Mouse (Mus musculus) macrophage (primary cell): Measurements from ENCODE around the gene Glud1. TPM values are rescaled to one million over a fixed set of nuclear protein-coding genes. Genes with fewer than 3 reads are reported as not detected.
"Not testable (repeated sequence)": the region's sequence is repeated elsewhere in the genome, so short reads cannot be mapped to it uniquely, and the experiment has no call there.

Experiments
- H3K27ac ChIP-seq: fragments of 350-480 bp; formaldehyde crosslinking; 2 replicates; pipeline ENCODE4 v1.9.0; 2021
- H3K36me3 ChIP-seq: fragments of 350-480 bp; formaldehyde crosslinking; 2 replicates; pipeline ENCODE4 v1.9.0; 2021; ENCODE audit errors: inconsistent target
- H3K4me3 ChIP-seq: fragments of 350-480 bp; formaldehyde crosslinking; 2 replicates; pipeline ENCODE4 v1.9.0; 2021; ENCODE audit errors: inconsistent target
- H3K79me2 ChIP-seq: fragments of 350-480 bp; formaldehyde crosslinking; 2 replicates; pipeline ENCODE4 v1.9.0; 2021; ENCODE audit errors: inconsistent target
- WGBS: methylation state at CpG from one replicate; pipeline ENCODE4 v1.1.7; 2026; ENCODE audit warnings: inconsistent platforms; ENCODE audit not compliant: missing documents; 5-methylcytosine and 5-hydroxymethylcytosine counted together
- polyA plus RNA-seq: library from polyadenylated mRNA; stranded (reverse); fragments of 250-400 nt; gene quantifications from 3 replicates; pipeline ENCODE4 v1.2.4, GENCODE M21; 2018; ENCODE audit warnings: inconsistent platforms

Glud1 gene
- polyA plus RNA-seq, 1 experiment from 2014 or later = 110 TPM

- 90% methylated on average over 3 of the region's 3 CpGs for WGBS
- no peak overlapping the region for H3K4me3 ChIP-seq
- H3K79me2 ChIP-seq = no peaks in the 10 kb centered on the region
- no peak overlapping the region for H3K27ac ChIP-seq
- H3K36me3 ChIP-seq = no peaks in the 10 kb centered on the region
Observed at GRCm38 (mm10) chr14:34351660-34352059, 41.1 kb downstream of the Glud1 start.

GRCm38 (mm10) chr14:34352523-34352922, 42.0 kb downstream of the Glud1 start:
- no peak overlapping the region for H3K27ac ChIP-seq
- 71% methylated on average over 6 of the region's 6 CpGs for WGBS

GRCm38 (mm10) chr14:34353326-34353725, 42.8 kb downstream of the Glud1 start:
- no peak overlapping the region for H3K27ac ChIP-seq
- H3K79me2 ChIP-seq = no peaks in the 10 kb centered on the region
- H3K36me3 ChIP-seq = no peaks in the 10 kb centered on the region
- no peak overlapping the region for H3K4me3 ChIP-seq
- 97% methylated on average over 3 of the region's 3 CpGs for WGBS

More at GRCm38 (mm10) chr14:34352523-34352922, 42.0 kb downstream of the Glud1 start:
- H3K36me3 ChIP-seq = no peaks in the 10 kb centered on the region
- H3K4me3 ChIP-seq = no peak overlapping the region
- no peaks in the 10 kb centered on the region for H3K79me2 ChIP-seq

GRCm38 (mm10) chr14:34354456-34354855, 43.9 kb downstream of the Glud1 start:
- Histone ChIP-seq H3K4me3 (no peak overlapping the region), H3K27ac (no peak overlapping the region), H3K79me2 (no peaks in the 10 kb centered on the region), H3K36me3 (no peaks in the 10 kb centered on the region)
- WGBS = 93% methylated on average over 4 of the region's 4 CpGs

- no peaks in the 10 kb centered on the region for H3K36me3 ChIP-seq
- H3K4me3 ChIP-seq = no peak within 1 kb of the TSS
- H3K79me2 ChIP-seq = no peaks in the 10 kb centered on the region
- WGBS = 96% methylated on average over 6 of the region's 6 CpGs
- no peak within 1 kb of the TSS for H3K27ac ChIP-seq
Observed at GRCm38 (mm10) chr14:34355301-34355700, 44.8 kb downstream of the Glud1 start, which contains the start of gene Fam25c. Gene Fam25c, minus strand, starts transcription at chr14:34355433.

GRCm38 (mm10) chr14:34357671-34358455, 47.3 kb downstream of the Glud1 start:
- Histone ChIP-seq H3K27ac (no peak overlapping the region), H3K79me2 (no peaks in the 10 kb centered on the region), H3K36me3 (no peaks in the 10 kb centered on the region), H3K4me3 (no peak overlapping the region)
- WGBS = 87% methylated on average over 7 of the region's 7 CpGs

- WGBS = 83% methylated on average over 5 of the region's 5 CpGs
- Histone ChIP-seq H3K27ac (no peak overlapping the region), H3K4me3 (no peak overlapping the region)
Observed at GRCm38 (mm10) chr14:34359676-34360244, 49.2 kb downstream of the Glud1 start.

GRCm38 (mm10) chr14:34360251-34360650, 49.7 kb downstream of the Glud1 start:
- H3K4me3 ChIP-seq = no peak overlapping the region
- WGBS = 98% methylated on average over 5 of the region's 6 CpGs
- no peaks in the 10 kb centered on the region for H3K79me2 ChIP-seq
- no peak overlapping the region for H3K27ac ChIP-seq
- no peaks in the 10 kb centered on the region for H3K36me3 ChIP-seq

More at GRCm38 (mm10) chr14:34359676-34360244, 49.2 kb downstream of the Glud1 start:
- Histone ChIP-seq H3K79me2 (no peaks in the 10 kb centered on the region), H3K36me3 (no peaks in the 10 kb centered on the region)

GRCm38 (mm10) chr14:34362135-34362534, 51.6 kb downstream of the Glud1 start:
- WGBS = 83% methylated on average over 4 of the region's 4 CpGs
- Histone ChIP-seq H3K4me3 (no peak overlapping the region), H3K36me3 (no peaks in the 10 kb centered on the region), H3K27ac (no peak overlapping the region), H3K79me2 (no peaks in the 10 kb centered on the region)

GRCm38 (mm10) chr14:34362726-34363445, 52.4 kb downstream of the Glud1 start:
- Histone ChIP-seq H3K79me2 (no peaks in the 10 kb centered on the region), H3K27ac (peak overlapping the region; percentile 51), H3K4me3 (peak overlapping the region; percentile 28), H3K36me3 (no peaks in the 10 kb centered on the region)
- WGBS = 57% methylated on average over 18 of the region's 18 CpGs

GRCm38 (mm10) chr14:34363490-34364253, 53.1 kb downstream of the Glud1 start:
- H3K79me2 ChIP-seq = no peaks in the 10 kb centered on the region
- 16% methylated on average over 32 of the region's 32 CpGs for WGBS
- H3K27ac ChIP-seq = peak overlapping the region; percentile 51
- peak overlapping the region; percentile 28 for H3K4me3 ChIP-seq
- H3K36me3 ChIP-seq = no peaks in the 10 kb centered on the region

- not testable (repeated sequence) for H3K36me3 ChIP-seq, H3K4me3 ChIP-seq, H3K79me2 ChIP-seq
- H3K27ac ChIP-seq = peak overlapping the region; percentile 51
- WGBS = 95% methylated on average over 13 of the region's 15 CpGs
Observed at GRCm38 (mm10) chr14:34364254-34365146, 54.0 kb downstream of the Glud1 start.

- no peak overlapping the region for H3K27ac ChIP-seq
- H3K79me2 ChIP-seq = no peaks in the 10 kb centered on the region
- H3K36me3 ChIP-seq = no peaks in the 10 kb centered on the region
- H3K4me3 ChIP-seq = no peak overlapping the region
- WGBS = 96% methylated on average over 2 of the region's 2 CpGs
Observed at GRCm38 (mm10) chr14:34365147-34365507, 54.6 kb downstream of the Glud1 start.
